Mouse (Mus musculus) limb, embryonic 14.5 days (tissue): ENCODE measurements around the gene Arhgap15. TPM values are rescaled to one million over a fixed set of nuclear protein-coding genes. Genes with fewer than 3 reads are reported as not detected.

Experiments
- ATAC-seq: fragments of 200-750 bp; cut with Nextera tagmentation; 2 replicates; pipeline ENCODE4 v1.8.0; 2017; ENCODE audit warnings: low read depth, moderate number of reproducible peaks, moderate TSS enrichment; ENCODE audit not compliant: low FRiP score
- DNase-seq: peaks from one replicate; pipeline ENCODE4 v3.0.0-alpha.2; 2015; ENCODE audit warnings: low spot score
- H3K27ac ChIP-seq: fragments of 300-500 bp; sonication (generic); replicated peaks from 2 replicates; pipeline ENCODE4 v1.5.1; 2014; ENCODE audit warnings: low read depth, mild to moderate bottlenecking, low read length, moderate library complexity, mixed read lengths
- H3K27me3 ChIP-seq: fragments of 300-500 bp; sonication (generic); 2 replicates; pipeline ENCODE4 v1.6.1; 2014; ENCODE audit warnings: low read length, mixed read lengths; ENCODE audit not compliant: control insufficient read depth, insufficient read depth
- H3K36me3 ChIP-seq: fragments of 300-500 bp; sonication (generic); 2 replicates; pipeline ENCODE4 v1.6.1; 2014; ENCODE audit warnings: mild to moderate bottlenecking, low read length, moderate library complexity, mixed read lengths; ENCODE audit not compliant: control insufficient read depth, insufficient read depth
- H3K4me1 ChIP-seq: fragments of 300-500 bp; sonication (generic); 2 replicates; pipeline ENCODE4 v1.6.1; 2014; ENCODE audit warnings: antibody characterized with exemption, low read length, mixed read lengths; ENCODE audit not compliant: control insufficient read depth, insufficient read depth
- H3K4me2 ChIP-seq: fragments of 300-500 bp; sonication (generic); replicated peaks from 2 replicates; pipeline ENCODE4 v1.6.1; 2014; ENCODE audit warnings: low read depth, mild to moderate bottlenecking, low read length, moderate library complexity; ENCODE audit not compliant: severe bottlenecking
- H3K4me3 ChIP-seq: fragments of 300-500 bp; sonication (generic); replicated peaks from 2 replicates; pipeline ENCODE4 v1.5.1; 2014; ENCODE audit warnings: low read length
- H3K9ac ChIP-seq: fragments of 300-500 bp; sonication (generic); 2 replicates; pipeline ENCODE4 v1.6.1; 2014; ENCODE audit warnings: mild to moderate bottlenecking, low read depth, low read length, moderate library complexity; ENCODE audit not compliant: severe bottlenecking
- H3K9me3 ChIP-seq: fragments of 300-500 bp; sonication (generic); 2 replicates; pipeline ENCODE4 v1.6.1; 2016; ENCODE audit warnings: low read length; ENCODE audit not compliant: control insufficient read depth
- POLR2A ChIP-seq: fragments of 200-500 bp; IDR thresholded peaks from 2 replicates; pipeline ENCODE4 v1.8.0; 2012; ENCODE audit warnings: inconsistent platforms, mild to moderate bottlenecking, moderate library complexity, borderline replicate concordance; ENCODE audit not compliant: insufficient read depth, insufficient read length; ENCODE audit errors: extremely low read depth
- WGBS: fragments of 180-500 bp; shearing (Covaris S2); extraction: QIAGEN DNeasy Blood & Tissue Kit; methylation state at CpG from one replicate; pipeline ENCODE4 v1.1.7; 2014; 5-methylcytosine and 5-hydroxymethylcytosine counted together
- polyA plus RNA-seq, 2 experiments: library from polyadenylated mRNA; depleted of rRNA in 1 of 2; stranded (reverse) in 1 of 2; unstranded in 1 of 2; fragments of >200 nt; fragmentation: Nextera tagmentation in 1 of 2; extraction: Ambion mirVana in 1 of 2; gene quantifications; 2 replicates each; pipeline versions ENCODE4 v1.2.1 to v1.2.3; 2012 to 2014

Gene Arhgap15
- polyA plus RNA-seq, 2 experiments: 1.4 to 2.9 TPM

- no peaks in the 10 kb centered on the region for H3K9me3 ChIP-seq
- DNase-seq (no peak), ATAC-seq (no peak)
- H3K36me3 ChIP-seq: no peaks in the 10 kb centered on the region
- no peaks in the 10 kb centered on the region for H3K27me3 ChIP-seq
- no peak overlapping the region for H3K9ac ChIP-seq
- no peak overlapping the region for H3K4me3 ChIP-seq
- 93% methylated on average over 3 of the region's 3 CpGs for WGBS
- H3K4me2 ChIP-seq: no peak overlapping the region
- H3K4me1 ChIP-seq: peaks cover 8% of the 10 kb centered on the region; the same call in 1 of the 2 replicates
- no peak for TF ChIP-seq POLR2A
- H3K27ac ChIP-seq: no peak overlapping the region
These were observed 525.8 kb downstream of the Arhgap15 start for GRCm38 (mm10) chr2:44274425-44274824.

- H3K27ac ChIP-seq: no peak overlapping the region
- H3K4me1 ChIP-seq: no peaks in the 10 kb centered on the region
- no peak for TF ChIP-seq POLR2A
- H3K4me3 ChIP-seq: no peak overlapping the region
- ATAC-seq: no peak
- H3K9ac ChIP-seq: no peak overlapping the region
- no peaks in the 10 kb centered on the region for H3K27me3 ChIP-seq
- H3K9me3 ChIP-seq: no peaks in the 10 kb centered on the region
- H3K36me3 ChIP-seq: no peaks in the 10 kb centered on the region
- 87% methylated on average over 4 of the region's 4 CpGs for WGBS
- H3K4me2 ChIP-seq: no peak overlapping the region
- no peak for DNase-seq
These were observed 537.6 kb downstream of the Arhgap15 start for GRCm38 (mm10) chr2:44286181-44286719.

- H3K27ac ChIP-seq: no peak overlapping the region
- H3K9me3 ChIP-seq: no peaks in the 10 kb centered on the region
- 72% methylated on average over 3 of the region's 3 CpGs for WGBS
- H3K36me3 ChIP-seq: no peaks in the 10 kb centered on the region
- no peak overlapping the region for H3K4me2 ChIP-seq
- ATAC-seq (no peak), DNase-seq (no peak)
- TF ChIP-seq POLR2A: no peak
- H3K4me3 ChIP-seq: no peak overlapping the region
- no peaks in the 10 kb centered on the region for H3K4me1 ChIP-seq
- no peaks in the 10 kb centered on the region for H3K27me3 ChIP-seq
- H3K9ac ChIP-seq: no peak overlapping the region
These were observed 550.5 kb downstream of the Arhgap15 start for GRCm38 (mm10) chr2:44299156-44299555.

- no peak for TF ChIP-seq POLR2A
- no peak overlapping the region for H3K4me3 ChIP-seq
- 47% methylated on average over 5 of the region's 5 CpGs for WGBS
- DNase-seq (no peak), ATAC-seq (no peak)
- H3K27me3 ChIP-seq: no peaks in the 10 kb centered on the region
- H3K4me1 ChIP-seq: peaks cover 3% of the 10 kb centered on the region
- no peaks in the 10 kb centered on the region for H3K9me3 ChIP-seq
- no peak overlapping the region for H3K9ac ChIP-seq
- no peak overlapping the region for H3K27ac ChIP-seq
- H3K4me2 ChIP-seq: no peak overlapping the region
- H3K36me3 ChIP-seq: no peaks in the 10 kb centered on the region
These were observed 551.3 kb downstream of the Arhgap15 start for GRCm38 (mm10) chr2:44299909-44300308.

- no peak for DNase-seq
- no peak overlapping the region for H3K27ac ChIP-seq
- no peaks in the 10 kb centered on the region for H3K36me3 ChIP-seq
- WGBS: 58% methylated on average over 6 of the region's 6 CpGs
- no peak for ATAC-seq
- no peaks in the 10 kb centered on the region for H3K9me3 ChIP-seq
- H3K4me3 ChIP-seq: no peak overlapping the region
- peaks cover 9% of the 10 kb centered on the region for H3K4me1 ChIP-seq
- no peak overlapping the region for H3K9ac ChIP-seq
- no peak overlapping the region for H3K4me2 ChIP-seq
- no peak for TF ChIP-seq POLR2A
- no peaks in the 10 kb centered on the region for H3K27me3 ChIP-seq
These were observed 551.8 kb downstream of the Arhgap15 start for GRCm38 (mm10) chr2:44300466-44300865.
